8 mouse cellular contexts compared by ENCODE assay signal in the genomic region with DNA sequence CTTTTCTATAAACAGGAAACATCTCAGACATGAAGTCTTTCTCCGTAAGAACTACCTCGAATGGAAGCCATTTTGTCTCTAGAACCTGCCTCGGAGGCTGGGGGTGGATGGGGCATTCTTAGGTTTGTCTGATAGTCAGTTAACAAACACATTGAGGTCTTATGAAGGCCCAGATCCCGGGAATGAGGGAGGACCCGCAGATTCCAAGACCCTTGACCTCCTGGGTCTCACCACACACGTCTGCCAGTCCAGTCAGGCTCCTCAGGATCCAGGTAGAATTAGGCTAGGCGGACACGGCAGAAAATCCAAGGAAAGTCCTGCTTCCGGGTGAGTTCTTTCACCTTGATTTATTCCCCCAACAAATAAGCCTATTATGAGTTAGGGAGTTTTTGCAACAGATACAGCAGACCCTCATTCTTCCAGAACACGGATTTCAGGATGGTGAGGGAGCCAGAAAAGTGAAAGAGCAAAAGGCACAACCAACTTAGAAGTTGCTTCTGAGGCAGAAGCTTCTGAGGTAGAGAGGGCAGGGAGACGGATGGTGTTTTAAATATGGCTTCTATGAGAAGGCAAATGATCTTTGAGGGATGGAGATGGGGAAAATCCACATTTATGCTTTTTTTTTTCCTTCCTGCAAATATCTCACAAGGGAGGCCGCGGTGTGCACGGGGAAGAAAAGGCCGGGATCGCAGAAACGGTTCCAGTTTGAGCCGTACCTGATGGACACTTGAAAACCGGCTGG. TPM values are rescaled to one million over a fixed set of nuclear protein-coding genes. Genes with fewer than 3 reads are reported as not detected.
DNase-seq lines count a peak whose midpoint lies in the region; ATAC-seq lines count a peak whose summit lies in the region.
"Had no signal": no experiment of that assay in that cellular context is flagged by ENCODE, and none has a peak within 500 bp of the region (broad histone marks: within the 10 kb centered on the region; RNA-seq: fewer than 3 reads in every experiment).

No protein-coding gene starts in this region.

- H3K9me3 ChIP-seq in lung, embryonic 15.5 days: no peaks in the 10 kb centered on the region
- H3K9me3 ChIP-seq in forebrain, embryonic 11.5 days (ENCODE audit: control insufficient read depth, low read length): peaks cover 5% of the 10 kb centered on the region
- H3K9me3 ChIP-seq in intestine, embryonic 16.5 days (ENCODE audit: control insufficient read depth, low read length): peaks cover 8% of the 10 kb centered on the region; the same call in 1 of the 2 replicates
- H3K9me3 ChIP-seq in neural tube, embryonic 15.5 days (replicated peaks): 0 out of 2 replicates have a peak, but pooled peaks cover 6% of the 10 kb centered on the region

- 0 out of 2 replicates have a peak overlapping the region, but pooled peaks have one; percentile 3 for H3K4me3 ChIP-seq in lung, embryonic 15.5 days
- peak overlapping the region; percentile 27 for H3K4me3 ChIP-seq in forebrain, embryonic 11.5 days (ENCODE audit: low read depth, low read length)
- H3K4me3 ChIP-seq in intestine, embryonic 16.5 days (ENCODE audit: low read length): peak overlapping the region; percentile 23
- no peak overlapping the region for H3K4me3 ChIP-seq in neural tube, embryonic 15.5 days (replicated peaks)

- no peaks in the 10 kb centered on the region for H3K36me3 ChIP-seq in lung, embryonic 15.5 days
- no peaks in the 10 kb centered on the region for H3K36me3 ChIP-seq in forebrain, embryonic 11.5 days (ENCODE audit: control insufficient read depth, insufficient read depth, low read length)
- H3K36me3 ChIP-seq in intestine, embryonic 16.5 days (ENCODE audit: control insufficient read depth, insufficient read depth, low read length): no peaks in the 10 kb centered on the region
- no peaks in the 10 kb centered on the region for H3K36me3 ChIP-seq in neural tube, embryonic 15.5 days

- H3K27ac ChIP-seq in lung, embryonic 15.5 days: no peak overlapping the region
- no peak overlapping the region for H3K27ac ChIP-seq in forebrain, embryonic 11.5 days (ENCODE audit: low read depth, low read length)
- no peak overlapping the region for H3K27ac ChIP-seq in intestine, embryonic 16.5 days (ENCODE audit: low read length)
- H3K27ac ChIP-seq in neural tube, embryonic 15.5 days (replicated peaks): no peak overlapping the region

- no peak overlapping the region for H3K9ac ChIP-seq in lung, embryonic 15.5 days
- no peak overlapping the region for H3K9ac ChIP-seq in forebrain, embryonic 11.5 days (ENCODE audit: low read length)
- H3K9ac ChIP-seq in intestine, embryonic 16.5 days (ENCODE audit: low read depth, low read length): no peak overlapping the region
- H3K9ac ChIP-seq in neural tube, embryonic 15.5 days (replicated peaks): no peak overlapping the region

- H3K4me1 ChIP-seq in lung, embryonic 15.5 days: peaks cover 21% of the 10 kb centered on the region
- H3K4me1 ChIP-seq in forebrain, embryonic 11.5 days (replicated peaks; ENCODE audit: control insufficient read depth, insufficient read depth, low read length): peaks cover 22% of the 10 kb centered on the region
- H3K4me1 ChIP-seq in intestine, embryonic 16.5 days (ENCODE audit: control insufficient read depth, insufficient read depth, low read length): peaks cover 21% of the 10 kb centered on the region
- peaks cover 42% of the 10 kb centered on the region for H3K4me1 ChIP-seq in neural tube, embryonic 15.5 days

- WGBS in lung, embryonic 15.5 days: 6% methylated on average over 16 of the region's 19 CpGs
- WGBS in forebrain, embryonic 11.5 days: 11% methylated on average over 18 of the region's 19 CpGs
- WGBS in intestine, embryonic 16.5 days: 9% methylated on average over 19 of the region's 19 CpGs
- 11% methylated on average over 17 of the region's 19 CpGs for WGBS in neural tube, embryonic 15.5 days

- DNase-seq in lung, adult 18-20 months: no peak
- DNase-seq in forebrain, embryonic 11.5 days (ENCODE audit: low spot score): no peak
- DNase-seq in frontal cortex, postnatal 14 days (ENCODE audit: low spot score in 2 of 2): no peak
- DNase-seq: lung, postnatal 14 days had no signal

- peak overlapping the region; percentile 40; the same call in 1 of the 2 replicates for H3K4me2 ChIP-seq in lung, embryonic 15.5 days
- peak overlapping the region; percentile 53 for H3K4me2 ChIP-seq in forebrain, embryonic 11.5 days (ENCODE audit: low read depth, low read length, severe bottlenecking)
- H3K4me2 ChIP-seq in intestine, embryonic 16.5 days (ENCODE audit: low read depth, low read length): peak overlapping the region; percentile 48
- H3K4me2 ChIP-seq in neural tube, embryonic 15.5 days: peak overlapping the region; percentile 64

- H3K27me3 ChIP-seq in lung, embryonic 15.5 days: peaks cover 85% of the 10 kb centered on the region
- H3K27me3 ChIP-seq in forebrain, embryonic 11.5 days (ENCODE audit: control insufficient read depth, insufficient read depth, low read length): peaks cover 59% of the 10 kb centered on the region
- peaks cover 62% of the 10 kb centered on the region for H3K27me3 ChIP-seq in intestine, embryonic 16.5 days (replicated peaks; ENCODE audit: control insufficient read depth, insufficient read depth, low read length)
- peaks cover 69% of the 10 kb centered on the region for H3K27me3 ChIP-seq in neural tube, embryonic 15.5 days (replicated peaks)

- ATAC-seq in lung, embryonic 15.5 days (ENCODE audit: borderline replicate concordance, extremely low read depth, low FRiP score, low TSS enrichment): no peak
- ATAC-seq in forebrain, embryonic 11.5 days (replicated peaks; ENCODE audit: low FRiP score): no peak
- no peak for ATAC-seq in intestine, embryonic 16.5 days
- ATAC-seq in neural tube, embryonic 15.5 days (ENCODE audit: low FRiP score): no peak
- no peak for ATAC-seq in erythroblast, adult 5-6 weeks (replicated peaks; ENCODE audit: low FRiP score, poor library complexity, severe bottlenecking)

RNA-seq across cellular contexts. Expression of gene Gsx1, which starts 3.2 kb away (rescaled TPM):
- not detected in 2 replicates for polyA plus RNA-seq in lung, embryonic 15.5 days (2015; fragmentation: Nextera tagmentation; extraction: Ambion mirVana)
- polyA plus RNA-seq in forebrain, embryonic 11.5 days (2014; fragmentation: Nextera tagmentation; extraction: Ambion mirVana): 8.9 and 10.6 TPM in 2 replicates
- polyA plus RNA-seq in intestine, embryonic 16.5 days (2015; fragmentation: Nextera tagmentation; extraction: Ambion mirVana): not detected in 2 replicates
- polyA plus RNA-seq in neural tube, embryonic 15.5 days (2015; fragmentation: Nextera tagmentation; extraction: Ambion mirVana): 1.3 and 2.1 TPM in 2 replicates
- not detected in 2 replicates for total RNA-seq in erythroblast, adult 5-6 weeks (2015; ENCODE audit: low replicate concordance)
- total RNA-seq in erythroblast, adult 5-6 weeks (2017; ENCODE audit: low replicate concordance): not detected in 2 replicates
